Mouse (Mus musculus) lung, postnatal 0 days (tissue): ENCODE measurements at regions not wholly inside any gene's neighbourhood (a gene's known extent, or its start where the extent isn't known, plus 50 kb on each side); places are given as distances from the start of the nearest gene placed in this dataset.

Experiments
- CTCF ChIP-seq: IDR thresholded peaks from 2 replicates; pipeline ENCODE4 v1.5.1; 2016; ENCODE audit warnings: antibody characterized with exemption, mild to moderate bottlenecking
- EP300 ChIP-seq: IDR thresholded peaks from 2 replicates; pipeline ENCODE4 v1.6.1; 2016; ENCODE audit warnings: antibody characterized with exemption, mild to moderate bottlenecking, control low read depth

- TF ChIP-seq CTCF (no peak), EP300 (no peak)
Measured at GRCm38 (mm10) chr3:17793646-17794250, 154.5 kb upstream of the Cypt12 start.
